Mouse (Mus musculus): ENCODE results near the gene Nap1l1. TPM values are rescaled to one million over a fixed set of nuclear protein-coding genes. Genes with fewer than 3 reads are reported as not detected.
"Not testable (repeated sequence)": the region's sequence is repeated elsewhere in the genome, so short reads cannot be mapped to it uniquely, and the experiment has no call there.

The Nap1l1 gene
- total RNA-seq, 2 experiments from 2014 or later, result 55.0 to 60.9 TPM

- intact Hi-C loops (cut with DNase I), result loop anchor here (10.0 kb wide), 1 partner anchor 252 kb away; no protein-coding TSS in a partner anchor
- DNase-seq (ENCODE audit: low spot score), result no peak
Measured at GRCm38 (mm10) chr10:111476301-111476700, 3.3 kb downstream of the Nap1l1 start.

- no peak for DNase-seq (ENCODE audit: low spot score)
- intact Hi-C loops (cut with DNase I), result loop anchor here (10.0 kb wide), 1 partner anchor 252 kb away; no protein-coding TSS in a partner anchor
Measured at GRCm38 (mm10) chr10:111476989-111477510, 4.0 kb downstream of the Nap1l1 start.

- DNase-seq (ENCODE audit: low spot score), result no peak
- intact Hi-C loops (cut with DNase I), result loop anchor here (10.0 kb wide), 1 partner anchor 255 kb away; no protein-coding TSS in a partner anchor
Measured at GRCm38 (mm10) chr10:111479599-111479998, 6.6 kb downstream of the Nap1l1 start.

- no peak for DNase-seq (ENCODE audit: low spot score)
- intact Hi-C loops (cut with DNase I), result no loop called here
Measured at GRCm38 (mm10) chr10:111482654-111483053, 9.6 kb downstream of the Nap1l1 start.

- no peak for DNase-seq (ENCODE audit: low spot score)
- intact Hi-C loops (cut with DNase I), result no loop called here
Measured at GRCm38 (mm10) chr10:111484079-111484478, 11.1 kb downstream of the Nap1l1 start.

GRCm38 (mm10) chr10:111488793-111489192 is 15.8 kb downstream of the Nap1l1 start:
- no peak for DNase-seq (ENCODE audit: low spot score)
- intact Hi-C loops (cut with DNase I), result no loop called here

GRCm38 (mm10) chr10:111490079-111490478 is 17.1 kb downstream of the Nap1l1 start:
- DNase-seq (ENCODE audit: low spot score); intact Hi-C loops (cut with DNase I): not testable (repeated sequence)

- intact Hi-C loops (cut with DNase I), result no loop called here
- no peak for DNase-seq (ENCODE audit: low spot score)
Measured at GRCm38 (mm10) chr10:111495888-111496287, 22.9 kb downstream of the Nap1l1 start.

- intact Hi-C loops (cut with DNase I), result no loop called here
- no peak for DNase-seq (ENCODE audit: low spot score)
Measured at GRCm38 (mm10) chr10:111499892-111500291, 26.9 kb downstream of the Nap1l1 start.

GRCm38 (mm10) chr10:111503071-111503470 is 30.0 kb downstream of the Nap1l1 start:
- intact Hi-C loops (cut with DNase I), result loop anchor here (1.0 kb wide), 2 partner anchors 422 to 454 kb away; no protein-coding TSS in a partner anchor
- no peak for DNase-seq (ENCODE audit: low spot score)

GRCm38 (mm10) chr10:111503716-111504115 is 30.7 kb downstream of the Nap1l1 start:
- intact Hi-C loops (cut with DNase I), result loop anchor here (1.0 kb wide), 2 partner anchors 422 to 454 kb away; no protein-coding TSS in a partner anchor
- no peak for DNase-seq (ENCODE audit: low spot score)

GRCm38 (mm10) chr10:111504606-111505005 is 31.6 kb downstream of the Nap1l1 start:
- DNase-seq (ENCODE audit: low spot score), result no peak
- intact Hi-C loops (cut with DNase I), result loop anchor here (5.0 kb wide), 1 partner anchor 98 kb away; no protein-coding TSS in a partner anchor

GRCm38 (mm10) chr10:111505406-111505805 is 32.4 kb downstream of the Nap1l1 start:
- no peak for DNase-seq (ENCODE audit: low spot score)
- intact Hi-C loops (cut with DNase I), result loop anchor here (5.0 kb wide), 1 partner anchor 97 kb away; no protein-coding TSS in a partner anchor

- intact Hi-C loops (cut with DNase I), result loop anchor here (1.0 to 5.0 kb wide), 3 partner anchors 38 to 96 kb away; no protein-coding TSS in a partner anchor
- peak; percentile 94 for DNase-seq (ENCODE audit: low spot score)
Measured at GRCm38 (mm10) chr10:111506101-111506925, 33.3 kb downstream of the Nap1l1 start, which contains the start of gene Phlda1. Gene Phlda1, plus strand, starts transcription at chr10:111506286.

GRCm38 (mm10) chr10:111506926-111507459 is 34.0 kb downstream of the Nap1l1 start:
- intact Hi-C loops (cut with DNase I), result loop anchor here (1.0 to 5.0 kb wide), 3 partner anchors 37 to 95 kb away; no protein-coding TSS in a partner anchor
- no peak for DNase-seq (ENCODE audit: low spot score)

GRCm38 (mm10) chr10:111507460-111508211 is 34.6 kb downstream of the Nap1l1 start:
- peak; percentile 38 for DNase-seq (ENCODE audit: low spot score)

GRCm38 (mm10) chr10:111508324-111509080 is 35.5 kb downstream of the Nap1l1 start:
- DNase-seq (ENCODE audit: low spot score), result no peak
- intact Hi-C loops (cut with DNase I), result loop anchor here (5.0 kb wide), 1 partner anchor 94 kb away; no protein-coding TSS in a partner anchor

More at GRCm38 (mm10) chr10:111507460-111508211, 34.6 kb downstream of the Nap1l1 start:
- intact Hi-C loops (cut with DNase I), result loop anchor here (2.0 to 5.0 kb wide), 2 partner anchors 75 to 95 kb away; no protein-coding TSS in a partner anchor

GRCm38 (mm10) chr10:111509103-111509784 is 36.2 kb downstream of the Nap1l1 start:
- intact Hi-C loops (cut with DNase I), result loop anchor here (5.0 kb wide), 1 partner anchor 93 kb away; no protein-coding TSS in a partner anchor
- DNase-seq (ENCODE audit: low spot score), result no peak

Data from heart, postnatal 25 days (tissue).